Mouse (Mus musculus) forebrain, embryonic 14.5 days (tissue): Measurements from ENCODE around the gene Efna5. TPM values are rescaled to one million over a fixed set of nuclear protein-coding genes. Genes with fewer than 3 reads are reported as not detected.
A peak's percentile ranks its signal among the peaks of the same experiment; 100 is the strongest.

Experiments
- ATAC-seq: fragments of 200-750 bp; cut with Nextera tagmentation; 2 replicates; pipeline ENCODE4 v1.8.0; 2017; ENCODE audit warnings: mild to moderate bottlenecking, moderate library complexity
- DNase-seq: peaks from one replicate; pipeline ENCODE4 v3.0.0-alpha.2; 2015; ENCODE audit warnings: low spot score
- H3K27ac ChIP-seq: fragments of 300-500 bp; sonication (generic); 2 replicates; pipeline ENCODE4 v1.5.1; 2014; ENCODE audit warnings: low read depth, mild to moderate bottlenecking, control low read depth, low read length, moderate library complexity
- H3K27me3 ChIP-seq: fragments of 300-500 bp; sonication (generic); replicated peaks from 2 replicates; pipeline ENCODE4 v1.6.1; 2014; ENCODE audit warnings: low read length, control low read depth, mixed read lengths; ENCODE audit not compliant: control insufficient read depth, insufficient read depth
- H3K36me3 ChIP-seq: fragments of 300-500 bp; sonication (generic); 2 replicates; pipeline ENCODE4 v1.6.1; 2014; ENCODE audit warnings: low read length, control low read depth; ENCODE audit not compliant: control insufficient read depth, insufficient read depth
- H3K4me1 ChIP-seq: fragments of 300-500 bp; sonication (generic); 2 replicates; pipeline ENCODE4 v1.6.1; 2014; ENCODE audit warnings: antibody characterized with exemption, low read length, control low read depth; ENCODE audit not compliant: control insufficient read depth, insufficient read depth
- H3K4me2 ChIP-seq: fragments of 300-500 bp; sonication (generic); 2 replicates; pipeline ENCODE4 v1.6.1; 2014; ENCODE audit warnings: mild to moderate bottlenecking, control low read depth, low read length
- H3K4me3 ChIP-seq: fragments of 300-500 bp; sonication (generic); 2 replicates; pipeline ENCODE4 v1.5.1; 2014; ENCODE audit warnings: low read depth, low read length, control low read depth
- H3K9ac ChIP-seq: fragments of 300-500 bp; sonication (generic); 2 replicates; pipeline ENCODE4 v1.6.1; 2014; ENCODE audit warnings: mild to moderate bottlenecking, low read length, control low read depth, moderate library complexity
- H3K9me3 ChIP-seq: fragments of 300-500 bp; sonication (generic); replicated peaks from 2 replicates; pipeline ENCODE4 v1.6.1; 2016; ENCODE audit warnings: low read length, control low read depth, mixed read lengths; ENCODE audit not compliant: control insufficient read depth
- WGBS: fragments of 180-500 bp; shearing (Covaris S2); extraction: QIAGEN DNeasy Blood & Tissue Kit; methylation state at CpG from one replicate; pipeline ENCODE4 v1.1.7; 2014; 5-methylcytosine and 5-hydroxymethylcytosine counted together
- polyA plus RNA-seq: library from polyadenylated mRNA; unstranded; fragments of >200 nt; fragmentation: Nextera tagmentation; extraction: Ambion mirVana; gene quantifications from 2 replicates; pipeline ENCODE4 v1.2.1, GENCODE M21; 2014

Gene Efna5
- polyA plus RNA-seq, 1 experiment from 2014 or later: 18.8 TPM

DNA sequence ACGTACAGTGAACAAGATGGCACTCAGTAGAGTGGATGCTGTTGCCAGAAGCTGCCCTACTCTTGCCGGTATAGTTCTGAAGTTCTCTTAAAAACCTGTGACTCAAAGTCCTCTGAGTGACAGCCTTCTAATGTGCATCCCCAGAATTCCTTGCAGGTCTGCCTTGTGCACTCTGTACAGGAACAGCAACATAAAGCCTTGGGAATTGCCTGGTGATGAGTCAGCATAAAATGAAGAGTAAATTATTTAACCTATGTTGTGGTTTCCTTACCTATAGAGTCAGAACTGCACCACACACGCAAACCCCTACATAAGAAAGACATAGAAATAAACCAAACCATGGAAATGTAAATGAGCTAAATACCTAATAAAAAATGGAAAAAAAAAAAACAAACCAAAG, 159.5 kb downstream of the Efna5 start:
- DNase-seq (no peak), ATAC-seq (no peak)
- no peaks in the 10 kb centered on the region for H3K36me3 ChIP-seq
- H3K9me3 ChIP-seq: no peaks in the 10 kb centered on the region
- 90% methylated on average over 3 of the region's 3 CpGs for WGBS
- H3K9ac ChIP-seq: no peak overlapping the region
- H3K4me2 ChIP-seq: no peak overlapping the region
- no peaks in the 10 kb centered on the region for H3K27me3 ChIP-seq
- peaks cover 5% of the 10 kb centered on the region; the same call in 1 of the 2 replicates for H3K4me1 ChIP-seq
- H3K27ac ChIP-seq: no peak overlapping the region
- no peak overlapping the region for H3K4me3 ChIP-seq

DNA sequence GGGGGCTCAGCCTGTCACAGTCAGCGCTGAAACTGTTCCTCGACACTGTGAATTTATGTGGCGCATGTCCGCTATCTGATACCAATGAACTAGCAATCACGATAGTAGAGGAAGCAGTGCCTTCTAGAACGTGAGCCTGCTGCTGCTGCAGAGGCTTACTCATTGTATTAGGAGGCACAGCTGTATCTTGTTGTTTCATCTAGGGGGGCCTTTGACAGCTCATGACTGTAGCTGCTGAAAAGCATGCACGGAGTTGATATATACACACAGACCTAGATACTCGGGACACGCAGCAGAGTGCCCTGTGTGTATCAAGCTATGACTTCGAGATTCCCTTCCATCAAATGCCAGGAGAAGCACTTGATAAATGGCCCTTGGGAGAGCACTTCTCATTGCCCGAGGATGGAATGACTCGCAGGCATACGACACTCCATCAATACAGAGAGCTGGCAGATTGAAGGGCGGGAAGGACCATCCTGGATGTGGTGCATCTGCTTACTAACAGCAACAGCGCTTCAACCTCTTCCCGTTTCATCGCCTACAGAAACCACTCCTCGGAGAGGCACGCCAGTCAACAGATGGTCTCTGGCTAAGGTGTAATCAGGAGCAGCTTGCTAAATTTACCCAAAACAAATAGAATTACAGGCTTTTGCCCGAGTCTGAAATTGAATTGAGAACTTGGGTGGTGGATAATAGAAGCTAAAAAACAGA, 160.2 kb downstream of the Efna5 start:
- H3K4me3 ChIP-seq: no peak overlapping the region
- no peak overlapping the region for H3K9ac ChIP-seq
- no peak overlapping the region for H3K4me2 ChIP-seq
- no peaks in the 10 kb centered on the region for H3K27me3 ChIP-seq
- H3K4me1 ChIP-seq: peaks cover 6% of the 10 kb centered on the region; the same call in 1 of the 2 replicates
- H3K27ac ChIP-seq: no peak overlapping the region
- 75% methylated on average over 20 of the region's 20 CpGs for WGBS
- no peaks in the 10 kb centered on the region for H3K36me3 ChIP-seq
- ATAC-seq (peak; percentile 50; the same call in 1 of the 2 replicates), DNase-seq (no peak)
- H3K9me3 ChIP-seq: no peaks in the 10 kb centered on the region

DNA sequence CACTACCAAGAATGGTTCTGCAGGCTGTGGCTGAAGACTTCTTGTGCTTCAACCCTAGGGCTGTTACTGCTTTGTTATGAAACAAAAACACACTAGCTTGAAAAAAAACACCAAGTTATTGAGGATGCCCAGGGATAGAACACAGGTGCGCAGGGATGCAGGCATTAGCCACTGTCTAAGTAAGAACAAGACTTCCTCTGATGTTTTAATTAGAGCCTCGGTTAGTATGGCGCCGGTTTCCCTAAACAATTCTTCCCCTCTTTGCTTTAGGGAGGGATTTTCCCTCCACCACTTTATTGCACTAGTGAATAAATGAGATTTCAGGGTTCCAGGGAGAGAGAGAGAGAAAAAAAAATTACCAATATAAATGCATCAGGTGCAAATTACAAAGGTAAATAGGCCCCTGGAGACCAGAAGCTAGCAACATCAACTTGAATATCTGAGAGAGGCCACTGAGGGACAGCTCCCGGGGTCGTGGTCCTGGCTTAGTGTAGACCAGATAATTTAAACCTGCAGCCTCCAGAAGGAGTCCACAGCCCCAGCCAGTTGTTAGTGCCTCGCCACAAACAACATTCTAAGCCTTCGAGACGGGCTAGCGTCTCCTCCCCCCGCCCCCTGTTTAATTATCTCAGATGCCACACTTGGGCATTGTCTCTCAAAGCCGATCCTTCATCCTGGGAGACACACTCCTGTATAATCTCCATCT, 163.5 kb downstream of the Efna5 start:
- H3K4me1 ChIP-seq: peaks cover 6% of the 10 kb centered on the region; the same call in 1 of the 2 replicates
- no peak overlapping the region for H3K9ac ChIP-seq
- H3K27me3 ChIP-seq: no peaks in the 10 kb centered on the region
- H3K9me3 ChIP-seq: no peaks in the 10 kb centered on the region
- H3K4me3 ChIP-seq: no peak overlapping the region
- H3K36me3 ChIP-seq: no peaks in the 10 kb centered on the region
- ATAC-seq: no peak
- DNase-seq: no peak
- no peak overlapping the region for H3K4me2 ChIP-seq
- H3K27ac ChIP-seq: no peak overlapping the region
- WGBS: 9% methylated on average over 12 of the region's 12 CpGs

DNA sequence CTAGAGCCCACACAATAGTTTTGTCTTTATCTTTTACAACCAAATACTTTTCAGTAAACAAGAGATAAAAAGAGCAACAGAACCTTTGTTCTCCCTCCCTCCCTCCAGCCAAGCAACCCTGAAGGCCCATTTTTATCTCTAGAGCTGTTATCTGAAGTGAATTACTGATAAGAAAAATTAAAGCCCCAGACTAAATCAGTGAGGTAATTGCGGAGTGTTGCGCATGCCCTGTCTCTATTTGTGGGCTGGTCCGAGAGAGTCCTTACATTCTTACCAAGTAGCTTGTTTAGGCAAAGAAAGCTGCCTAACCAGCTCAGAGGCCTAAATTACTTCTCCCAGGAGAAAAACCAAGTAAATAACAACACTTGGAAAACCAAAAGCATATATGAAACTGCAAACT, 167.7 kb downstream of the Efna5 start:
- no peaks in the 10 kb centered on the region for H3K27me3 ChIP-seq
- H3K4me2 ChIP-seq: no peak overlapping the region
- H3K36me3 ChIP-seq: no peaks in the 10 kb centered on the region
- H3K9ac ChIP-seq: no peak overlapping the region
- H3K27ac ChIP-seq: no peak overlapping the region
- 98% methylated on average over 3 of the region's 3 CpGs for WGBS
- DNase-seq (no peak), ATAC-seq (no peak)
- H3K4me3 ChIP-seq: no peak overlapping the region
- peaks cover 6% of the 10 kb centered on the region; the same call in 1 of the 2 replicates for H3K4me1 ChIP-seq
- no peaks in the 10 kb centered on the region for H3K9me3 ChIP-seq

DNA sequence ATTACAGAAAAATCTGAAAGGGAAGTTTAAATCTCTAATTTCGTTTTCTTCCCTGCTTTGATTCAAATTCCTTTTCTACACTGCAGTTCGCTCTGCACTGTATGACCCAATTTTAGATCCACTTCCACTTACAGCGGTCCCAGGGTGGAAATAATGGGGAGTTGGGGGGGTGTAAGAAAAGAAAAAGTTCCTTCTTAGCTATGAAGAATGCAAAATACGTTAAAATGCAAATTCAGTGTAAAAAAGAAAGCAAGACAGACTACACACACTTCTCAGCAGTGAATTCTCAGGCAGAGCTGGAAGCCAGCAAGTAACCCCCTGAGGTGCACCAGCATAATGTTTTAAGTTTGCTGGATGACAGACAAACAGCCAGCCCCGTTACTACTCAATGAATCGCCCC, 174.7 kb downstream of the Efna5 start:
- Histone ChIP-seq H3K4me3 (no peak overlapping the region), H3K27me3 (no peaks in the 10 kb centered on the region), H3K9me3 (no peaks in the 10 kb centered on the region), H3K4me1 (peaks cover 3% of the 10 kb centered on the region; the same call in 1 of the 2 replicates), H3K36me3 (no peaks in the 10 kb centered on the region), H3K27ac (no peak overlapping the region), H3K9ac (no peak overlapping the region), H3K4me2 (no peak overlapping the region)
- 17% methylated on average over 6 of the region's 6 CpGs for WGBS
- peak; percentile 53 for DNase-seq
- peak; percentile 37; the same call in 1 of the 2 replicates for ATAC-seq

DNA sequence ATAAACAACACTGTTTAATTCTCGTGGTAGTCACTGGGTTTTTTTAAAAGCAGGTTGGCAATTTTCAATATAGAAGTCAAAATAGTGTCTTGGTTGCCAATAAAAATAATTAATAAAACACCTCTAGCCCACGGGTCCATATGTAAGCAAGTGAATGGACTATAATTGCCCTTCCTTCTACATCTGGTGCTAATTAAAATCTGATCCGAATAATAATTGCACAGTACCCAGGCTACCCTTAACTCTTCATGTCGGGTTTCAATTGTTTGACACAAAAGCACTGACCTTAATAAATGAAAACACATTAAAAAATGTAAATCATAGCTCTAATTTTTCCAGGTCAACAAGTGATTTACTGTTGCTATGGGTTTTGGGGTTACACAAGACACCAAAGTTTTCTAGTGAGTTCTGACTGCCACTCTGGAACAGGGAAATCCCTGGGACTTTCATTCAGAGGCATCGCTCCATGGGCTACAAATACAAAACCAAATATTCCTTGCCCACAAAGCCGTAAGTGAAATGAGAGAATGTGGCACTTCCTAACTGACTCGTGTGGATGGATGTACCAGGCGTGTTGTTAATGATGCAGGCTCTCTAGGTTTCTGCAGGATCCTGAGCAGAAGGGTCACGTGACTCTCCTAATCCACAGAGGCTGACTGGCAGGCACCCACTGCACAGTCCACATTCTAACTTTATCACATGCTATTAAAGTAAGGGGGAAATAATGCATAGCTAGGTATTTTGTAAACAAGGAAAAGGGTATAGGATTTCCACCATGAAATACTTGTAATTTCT, 178.9 kb downstream of the Efna5 start:
- Histone ChIP-seq H3K27ac (no peak overlapping the region), H3K27me3 (no peaks in the 10 kb centered on the region), H3K9ac (no peak overlapping the region), H3K4me2 (no peak overlapping the region), H3K36me3 (no peaks in the 10 kb centered on the region), H3K4me1 (peaks cover 12% of the 10 kb centered on the region; the same call in 1 of the 2 replicates), H3K4me3 (no peak overlapping the region), H3K9me3 (no peaks in the 10 kb centered on the region)
- DNase-seq (no peak), ATAC-seq (peak; percentile 52)
- 21% methylated on average over 9 of the region's 9 CpGs for WGBS

DNA sequence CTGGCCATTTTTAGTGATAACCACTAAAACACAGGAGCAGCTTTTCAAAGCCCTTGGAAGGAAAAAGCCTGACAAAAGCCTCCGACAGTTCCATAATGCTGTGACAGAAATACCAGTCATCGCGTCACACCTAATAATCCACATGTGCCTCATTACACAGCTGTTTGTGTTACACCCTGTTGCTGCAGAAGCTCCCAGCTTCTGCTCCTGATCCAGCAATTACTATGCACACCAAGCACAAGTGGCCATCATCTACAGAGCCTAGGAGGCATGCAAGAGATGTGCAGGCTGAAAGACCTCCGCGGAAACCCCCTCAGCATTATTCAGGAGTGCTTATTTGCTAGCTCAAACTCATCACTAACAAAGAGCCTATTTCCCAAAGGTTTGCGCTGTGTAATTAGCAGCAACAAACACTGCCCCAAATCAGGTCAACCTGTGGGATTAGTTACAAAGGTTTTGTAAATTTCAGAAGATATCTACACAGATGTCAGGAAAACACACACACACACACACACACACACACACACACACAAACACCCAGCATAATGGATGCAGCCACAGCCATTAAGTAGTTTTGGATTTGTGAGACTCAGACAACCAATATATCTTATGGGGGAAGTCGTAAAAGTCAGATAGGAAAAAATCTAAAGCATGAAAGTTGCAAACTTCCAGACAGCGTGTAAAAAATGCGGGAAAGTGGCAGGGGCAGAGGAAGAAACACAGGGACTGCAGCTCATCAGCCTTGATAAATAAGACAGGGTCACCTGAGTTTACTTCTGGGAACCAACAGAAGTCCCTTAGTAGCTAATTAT, 180.1 kb downstream of the Efna5 start:
- Histone ChIP-seq H3K27me3 (no peaks in the 10 kb centered on the region), H3K9me3 (no peaks in the 10 kb centered on the region), H3K4me3 (no peak overlapping the region), H3K4me1 (peaks cover 12% of the 10 kb centered on the region; the same call in 1 of the 2 replicates), H3K9ac (0 out of 2 replicates have a peak overlapping the region, but pooled peaks have one; percentile 17), H3K36me3 (no peaks in the 10 kb centered on the region), H3K27ac (no peak overlapping the region), H3K4me2 (no peak overlapping the region)
- ATAC-seq: peak; percentile 45
- no peak for DNase-seq
- 28% methylated on average over 9 of the region's 9 CpGs for WGBS

DNA sequence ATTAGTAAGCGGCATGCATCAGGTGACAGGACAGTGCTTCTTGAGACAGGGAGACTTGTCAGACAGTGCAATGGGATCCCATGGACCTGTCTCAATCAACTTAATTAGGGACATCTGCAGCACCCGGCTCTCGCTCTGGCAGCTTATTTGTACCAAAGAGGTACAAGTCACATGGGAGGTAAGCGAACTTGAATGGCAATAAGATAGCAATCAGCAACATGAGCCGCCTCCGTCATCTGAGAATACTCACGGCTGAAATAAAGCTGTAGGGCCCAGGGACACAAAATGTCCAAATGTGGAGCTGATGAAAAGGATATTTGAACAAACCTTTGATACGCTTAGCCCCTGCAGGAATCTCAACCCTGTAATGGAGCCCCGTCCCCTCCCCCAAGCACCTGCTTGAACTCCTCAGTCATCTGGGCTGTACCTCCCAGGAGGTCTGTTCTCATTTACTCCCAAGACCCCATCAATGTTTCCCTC, 186.1 kb downstream of the Efna5 start:
- Histone ChIP-seq H3K9ac (no peak overlapping the region), H3K9me3 (no peaks in the 10 kb centered on the region), H3K4me3 (no peak overlapping the region), H3K4me2 (no peak overlapping the region), H3K36me3 (no peaks in the 10 kb centered on the region), H3K27ac (no peak overlapping the region), H3K27me3 (no peaks in the 10 kb centered on the region), H3K4me1 (peaks cover 11% of the 10 kb centered on the region)
- 66% methylated on average over 9 of the region's 9 CpGs for WGBS
- DNase-seq (no peak), ATAC-seq (no peak)
